Mouse (Mus musculus): ENCODE results near the gene Map2k4.

DNA sequence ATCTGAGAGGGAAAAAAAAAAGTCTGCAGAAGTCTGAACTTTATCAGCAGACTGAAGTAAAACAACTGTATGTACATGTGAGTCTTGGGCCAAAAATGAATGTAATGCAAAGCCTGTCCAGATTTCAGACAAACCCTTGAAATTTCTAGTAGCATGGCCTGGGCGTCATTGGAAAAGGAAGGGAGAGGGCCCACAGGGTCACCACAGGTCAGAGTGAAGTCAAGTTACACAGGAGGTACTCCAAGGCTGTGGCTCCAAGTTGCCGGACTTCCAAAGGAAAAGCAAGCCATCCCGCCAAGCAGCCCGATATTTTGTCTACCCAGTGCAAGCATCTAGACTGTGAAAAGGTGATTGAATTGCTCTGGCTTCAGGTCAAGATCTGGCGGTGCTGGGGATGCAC, 141.8 kb downstream of the Map2k4 start:
- TF ChIP-seq POLR2A (IDR thresholded peaks at IDR 0.05; ENCODE audit: borderline replicate concordance, control insufficient read depth, low read depth, low read length) (no peak), CTCF (IDR thresholded peaks at IDR 0.05; ENCODE audit: control insufficient read depth, insufficient read depth, low read length) (no peak)
